Mouse (Mus musculus) cerebral cortex, adult 2 months (tissue): ENCODE measurements around the gene Gmeb1.

Experiments used
- WGBS: fragments of 180-500 bp; shearing (Covaris S2); methylation state at CpG from one replicate; pipeline ENCODE4 v1.1.7; 2018; 5-methylcytosine and 5-hydroxymethylcytosine counted together

Gmeb1 gene

DNA sequence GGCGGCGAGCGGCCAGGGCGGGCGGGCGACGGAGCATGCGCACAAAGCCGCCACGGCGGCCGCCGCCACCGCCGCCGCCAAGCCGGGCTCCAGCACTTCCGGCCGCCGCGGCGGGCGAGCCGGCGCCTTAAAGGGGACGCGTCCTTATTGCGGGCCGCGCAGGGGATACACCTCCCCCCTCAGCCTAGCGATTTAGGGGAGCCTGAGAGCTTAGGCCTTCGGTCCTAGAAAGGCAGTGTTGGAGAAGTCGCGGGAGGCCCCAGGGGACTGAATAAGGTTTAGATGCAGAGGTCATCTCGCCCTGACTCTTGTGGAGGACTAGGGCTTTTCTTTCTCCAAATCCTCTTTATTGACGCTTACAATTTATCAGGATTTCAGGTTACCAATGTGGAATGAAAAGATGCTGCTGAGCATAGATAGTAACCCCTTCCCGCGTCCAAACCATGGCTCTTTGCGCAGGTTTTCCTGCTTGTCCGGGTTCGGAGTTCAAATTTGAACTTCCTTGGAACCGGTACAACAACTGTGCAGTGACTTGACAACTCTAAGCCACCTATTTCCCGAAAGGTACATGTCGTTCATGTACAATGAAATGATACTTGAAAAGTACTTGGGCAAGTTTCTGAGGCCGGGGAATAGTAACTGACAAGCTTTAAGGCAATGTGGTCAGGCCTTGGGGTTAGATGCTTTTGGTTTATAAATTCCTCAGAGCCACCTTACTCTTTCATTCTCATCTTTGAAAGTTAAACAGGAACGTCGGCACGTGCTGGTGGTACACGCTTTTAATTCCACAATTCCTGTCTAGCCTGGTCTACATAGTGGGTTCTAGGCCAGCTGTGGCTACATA, at the start of gene Gmeb1:
Gene Gmeb1 (minus strand): TSS at position 89 of the 844 bp plus-strand sequence.
- 12% methylated on average over 40 of the region's 49 CpGs for WGBS

- WGBS: 24% methylated on average over 10 of the region's 10 CpGs
These were observed 48.6 kb upstream of the Gmeb1 start for GRCm38 (mm10) chr4:132309849-132310472.

DNA sequence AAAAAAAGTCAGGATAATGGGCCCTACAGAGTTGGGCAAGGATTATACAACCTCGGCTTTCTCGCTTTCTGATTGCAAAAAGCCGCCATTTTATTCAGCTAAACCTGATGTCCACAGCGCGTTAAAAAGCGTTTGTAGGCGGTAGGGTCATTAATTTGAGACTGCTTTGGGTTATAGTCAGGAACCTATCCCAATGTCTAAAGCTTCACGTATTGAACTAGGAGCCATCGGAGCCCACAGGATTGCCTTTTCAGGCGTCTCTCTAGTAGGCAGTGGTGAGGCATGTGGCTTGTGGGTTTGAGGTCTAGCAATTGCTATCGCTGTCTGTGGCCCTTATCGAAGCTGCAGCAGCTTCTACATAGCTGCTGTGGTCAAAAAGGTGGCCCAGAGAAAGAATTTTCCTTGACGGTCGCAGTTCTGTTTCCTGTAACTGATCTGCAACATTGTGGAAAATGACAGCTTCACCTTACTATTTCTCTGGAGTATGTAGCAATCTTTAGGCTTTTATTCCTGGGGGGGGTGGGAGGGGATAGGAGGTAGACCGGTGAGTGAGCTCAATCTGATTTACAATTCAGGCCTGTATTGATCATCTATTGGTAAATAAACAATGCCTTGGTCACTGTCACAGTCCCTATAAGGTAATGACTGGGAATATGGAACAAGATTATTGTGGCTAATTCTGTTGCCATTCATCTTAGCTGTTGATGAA, 47.9 kb upstream of the Gmeb1 start:
- under 1% methylated on average over 15 of the region's 15 CpGs for WGBS

- under 1% methylated on average over 40 of the region's 41 CpGs for WGBS
These were observed 47.2 kb upstream of the Gmeb1 start for GRCm38 (mm10) chr4:132308437-132309139.

DNA sequence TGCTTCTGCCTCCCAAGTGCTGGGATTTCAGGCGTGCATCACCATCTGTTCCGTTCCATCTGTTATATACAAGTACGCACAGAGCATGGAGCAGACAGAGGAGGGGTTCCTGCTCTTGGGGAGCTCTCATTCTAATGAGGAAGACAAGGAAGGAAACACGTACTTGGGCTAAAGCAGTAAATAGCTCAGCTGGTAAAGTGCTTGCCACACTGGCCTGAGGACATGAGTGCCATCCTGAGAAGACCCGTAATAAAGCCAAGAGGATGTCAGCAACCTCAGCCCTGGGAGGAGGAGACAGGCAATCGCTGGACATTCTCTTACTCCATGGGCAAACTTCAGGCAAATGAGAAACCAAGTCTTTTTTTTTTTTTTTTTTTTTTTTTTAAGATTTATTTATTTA, 44.6 kb upstream of the Gmeb1 start:
- WGBS: 61% methylated on average over 6 of the region's 6 CpGs

GRCm38 (mm10) chr4:132305276-132305675, 43.9 kb upstream of the Gmeb1 start:
- WGBS: 84% methylated on average over 8 of the region's 8 CpGs

DNA sequence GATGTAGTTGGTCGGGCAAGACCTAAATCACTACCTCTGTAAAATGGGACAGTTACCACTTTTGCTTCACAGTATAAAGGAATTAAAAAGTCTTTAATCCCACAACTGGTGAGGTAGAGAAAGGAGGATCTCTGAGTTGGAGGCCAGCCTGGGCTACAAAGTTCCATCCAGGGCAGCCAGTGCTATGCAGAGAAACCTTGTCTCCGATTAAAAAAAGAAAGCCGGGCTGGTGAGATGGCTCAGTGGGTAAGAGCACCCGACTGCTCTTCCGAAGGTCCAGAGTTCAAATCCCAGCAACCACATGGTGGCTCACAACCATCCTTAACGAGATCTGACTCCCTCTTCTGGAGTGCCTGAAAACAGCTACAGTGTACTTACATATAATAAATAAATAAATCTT, 42.1 kb upstream of the Gmeb1 start:
- 48% methylated on average over 6 of the region's 6 CpGs for WGBS

- under 1% methylated on average over 31 of the region's 31 CpGs for WGBS
These were observed 41.6 kb upstream of the Gmeb1 start, which contains the start of gene Rab42 for GRCm38 (mm10) chr4:132302939-132303479. Gene Rab42, minus strand, starts transcription at chr4:132303385.

- 59% methylated on average over 16 of the region's 16 CpGs for WGBS
These were observed 40.9 kb upstream of the Gmeb1 start for GRCm38 (mm10) chr4:132301965-132302938.

DNA sequence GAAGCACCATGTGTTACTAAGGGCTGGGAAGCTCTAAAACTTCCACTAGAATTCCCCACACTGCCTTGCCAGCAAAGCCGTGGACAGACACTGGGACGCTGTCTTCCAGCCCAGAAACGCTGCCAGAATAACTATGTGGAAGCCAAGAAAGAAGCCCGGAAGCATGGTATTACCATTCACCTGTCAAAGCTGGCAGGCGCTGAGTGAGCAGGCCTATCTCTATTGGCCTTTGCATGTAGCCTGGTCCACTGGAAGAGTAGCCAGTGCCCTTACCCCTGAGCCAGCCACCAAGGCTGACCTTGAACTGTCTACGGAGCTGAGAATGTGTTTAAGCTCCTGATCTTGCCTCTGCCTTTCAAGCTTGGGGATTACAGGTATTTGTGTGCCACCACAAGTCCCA, 40.1 kb upstream of the Gmeb1 start:
- WGBS: 69% methylated on average over 6 of the region's 6 CpGs

- 86% methylated on average over 1 of the region's 1 CpGs for whole genome bisulfite sequencing
These were observed 38.4 kb upstream of the Gmeb1 start for GRCm38 (mm10) chr4:132299849-132300248.

GRCm38 (mm10) chr4:132295696-132296390, 34.4 kb upstream of the Gmeb1 start:
- whole genome bisulfite sequencing: 68% methylated on average over 8 of the region's 8 CpGs

GRCm38 (mm10) chr4:132293682-132294240, 32.4 kb upstream of the Gmeb1 start:
- 79% methylated on average over 7 of the region's 7 CpGs for WGBS

DNA sequence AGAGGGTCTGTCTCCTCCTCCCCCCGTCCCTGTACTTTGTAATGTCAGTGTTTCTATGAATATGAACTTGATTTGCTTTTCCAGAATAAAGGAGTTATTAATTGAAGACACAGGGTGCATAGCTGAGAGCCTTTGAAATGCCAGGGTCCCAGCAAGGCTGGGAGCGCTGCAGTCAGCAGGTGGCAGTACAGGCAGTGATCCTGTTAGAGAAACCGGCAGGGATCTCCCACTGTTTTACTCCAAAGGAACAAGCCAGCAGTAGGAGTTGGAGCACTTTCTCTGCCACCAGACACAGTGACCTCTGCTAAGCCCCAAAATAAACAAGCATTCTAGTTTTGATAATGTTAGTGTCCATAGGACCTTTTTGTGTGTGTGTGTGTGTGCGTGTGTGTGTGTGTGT, 31.6 kb upstream of the Gmeb1 start:
- 45% methylated on average over 4 of the region's 4 CpGs for WGBS

- WGBS: 85% methylated on average over 12 of the region's 12 CpGs
These were observed 30.4 kb upstream of the Gmeb1 start for GRCm38 (mm10) chr4:132291624-132292335.

DNA sequence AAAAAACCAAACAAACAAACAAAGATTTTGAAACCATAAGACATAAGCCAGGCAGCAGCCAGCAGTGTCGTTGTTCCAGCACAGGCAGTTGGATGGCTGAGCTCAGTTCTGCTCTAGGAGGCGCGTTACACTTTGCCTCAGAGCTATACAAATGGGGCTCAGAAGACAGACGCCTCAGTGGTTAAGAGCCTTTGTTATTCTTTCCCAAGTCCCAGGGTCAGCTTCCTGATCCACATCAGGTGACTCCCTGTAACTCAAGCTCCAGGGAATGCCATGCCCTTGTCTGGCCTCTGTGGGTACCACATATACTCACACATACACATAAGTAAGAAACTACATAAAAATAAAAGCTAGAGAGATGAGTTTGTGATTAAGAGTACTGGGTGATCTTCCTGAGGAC, 29.7 kb upstream of the Gmeb1 start:
- WGBS: 99% methylated on average over 4 of the region's 4 CpGs

GRCm38 (mm10) chr4:132288840-132289239, 27.4 kb upstream of the Gmeb1 start:
- WGBS: 92% methylated on average over 4 of the region's 5 CpGs

- WGBS: 89% methylated on average over 3 of the region's 3 CpGs
These were observed 14.5 kb upstream of the Gmeb1 start for GRCm38 (mm10) chr4:132275949-132276348.
